Mouse (Mus musculus) frontal cortex, postnatal 25 days (tissue): ENCODE measurements at regions not wholly inside any gene's neighbourhood (a gene's known extent, or its start where the extent isn't known, plus 50 kb on each side); places are given as distances from the start of the nearest gene placed in this dataset.

Experiments
- DNase-seq, 2 experiments: peaks; one replicate each; pipeline ENCODE4 v3.0.0; 2022; ENCODE audit warnings: low spot score in 2 of 2

- no peak for DNase-seq
Measured at GRCm38 (mm10) chr15:56139451-56139850, 1338.0 kb downstream of the Slc22a22 start.

- DNase-seq, result no peak
Measured at GRCm38 (mm10) chr15:56136420-56136970, 1340.9 kb downstream of the Slc22a22 start.

DNA sequence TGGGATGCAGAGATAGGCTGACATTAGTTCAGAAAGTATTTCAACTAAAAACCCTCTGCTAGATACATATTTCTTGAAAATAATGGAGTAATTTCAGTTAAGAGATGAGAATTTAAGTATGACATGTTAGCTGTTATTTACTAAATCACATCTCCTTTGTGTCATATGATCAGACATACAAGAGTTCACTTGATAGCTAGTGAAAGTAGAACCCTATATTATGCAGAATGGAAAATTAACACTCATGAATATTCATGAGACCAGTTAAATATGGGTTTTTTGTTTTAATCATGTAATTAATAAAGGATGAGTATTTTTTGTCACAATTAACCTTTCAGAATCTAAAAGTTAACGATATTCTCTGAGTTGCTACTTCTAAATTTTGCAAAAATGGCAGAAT is 1349.4 kb downstream of the Slc22a22 start:
- no peak for DNase-seq

- DNase-seq, result no peak
Measured at GRCm38 (mm10) chr15:56119287-56120065, 1357.9 kb downstream of the Slc22a22 start.

GRCm38 (mm10) chr15:56108313-56108712 is 1369.1 kb downstream of the Slc22a22 start:
- DNase-seq, result no peak

DNA sequence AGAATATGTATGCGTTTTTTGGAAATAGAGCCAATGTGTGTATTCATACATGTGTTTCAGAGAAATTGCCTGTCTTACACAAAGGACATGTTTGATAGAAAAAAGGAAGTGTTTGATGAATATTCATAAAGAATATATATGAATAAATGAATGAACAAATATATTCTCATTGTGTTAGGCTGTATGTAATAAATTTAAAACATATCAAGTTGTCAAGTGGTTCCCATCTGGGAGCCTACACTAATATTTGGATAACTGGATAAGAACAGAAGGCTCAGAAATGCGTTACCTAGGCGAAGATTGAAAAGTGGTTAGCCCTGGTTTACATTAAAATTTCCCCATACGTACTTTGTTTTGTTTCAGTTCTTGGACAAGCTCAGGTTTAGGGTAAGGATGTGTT is 1369.7 kb downstream of the Slc22a22 start:
- no peak for DNase-seq

DNA sequence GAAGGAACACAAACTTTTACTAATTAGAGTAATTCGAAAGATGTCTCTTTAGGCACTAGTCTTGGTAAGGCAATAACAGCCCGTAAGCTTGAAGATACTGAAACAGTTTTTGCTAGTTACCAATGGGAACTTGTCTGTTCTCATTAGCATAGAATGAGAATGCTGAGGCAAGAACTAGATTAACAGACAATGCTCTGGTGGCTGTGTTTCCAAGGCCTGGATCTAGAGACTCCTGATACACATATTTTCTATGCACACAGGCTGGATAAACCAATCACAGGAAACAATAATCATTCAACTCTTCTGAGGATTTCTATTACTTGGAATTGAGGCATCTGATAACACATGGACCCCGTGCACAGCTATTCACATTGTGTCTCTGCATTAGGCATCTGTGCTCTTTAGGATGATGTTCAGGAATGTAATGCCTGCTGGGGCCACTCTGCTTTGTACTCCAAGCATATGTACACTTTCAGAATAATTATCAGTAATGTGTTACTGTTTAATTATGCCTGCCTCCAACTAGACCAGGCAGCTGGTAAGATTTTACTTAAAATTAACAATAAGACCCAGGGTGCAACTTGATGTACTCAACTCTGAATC is 1377.2 kb downstream of the Slc22a22 start:
- no peak for DNase-seq

- no peak for DNase-seq
Measured at GRCm38 (mm10) chr15:56077838-56078567, 1399.4 kb downstream of the Slc22a22 start.

- DNase-seq, result no peak
Measured at GRCm38 (mm10) chr15:56077081-56077480, 1400.3 kb downstream of the Slc22a22 start.

GRCm38 (mm10) chr15:56076680-56077079 is 1400.7 kb downstream of the Slc22a22 start:
- no peak for DNase-seq

- no peak for DNase-seq
Measured at GRCm38 (mm10) chr15:56069511-56069910, 1407.9 kb downstream of the Slc22a22 start.

- DNase-seq, result no peak
Measured at GRCm38 (mm10) chr15:56067214-56067613, 1410.2 kb downstream of the Slc22a22 start.

GRCm38 (mm10) chr15:56066540-56066939 is 1410.9 kb downstream of the Slc22a22 start:
- DNase-seq, result no peak

- no peak for DNase-seq
Measured at GRCm38 (mm10) chr15:56065872-56066534, 1411.4 kb downstream of the Slc22a22 start.

DNA sequence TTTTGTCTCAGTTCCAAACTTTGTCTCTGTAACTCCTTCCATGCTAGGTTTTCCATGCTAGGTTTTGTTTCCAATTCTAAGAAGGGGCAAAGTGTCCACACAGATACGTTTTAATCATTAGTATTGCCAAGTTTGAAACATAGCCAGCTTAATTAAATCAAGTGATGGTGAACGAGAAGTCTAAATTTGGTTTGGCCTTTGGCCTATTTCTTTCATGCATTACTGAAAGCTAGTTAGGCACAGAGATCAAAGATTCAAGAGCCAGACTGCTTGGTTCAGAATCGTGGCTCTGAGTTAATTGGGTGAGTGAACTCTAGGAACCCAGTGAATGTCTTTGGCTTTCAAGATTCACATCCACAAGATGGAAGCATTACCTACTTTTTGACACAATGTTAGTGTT is 1414.8 kb downstream of the Slc22a22 start:
- no peak for DNase-seq

- no peak for DNase-seq
Measured at GRCm38 (mm10) chr15:56061326-56061725, 1416.1 kb downstream of the Slc22a22 start.

DNA sequence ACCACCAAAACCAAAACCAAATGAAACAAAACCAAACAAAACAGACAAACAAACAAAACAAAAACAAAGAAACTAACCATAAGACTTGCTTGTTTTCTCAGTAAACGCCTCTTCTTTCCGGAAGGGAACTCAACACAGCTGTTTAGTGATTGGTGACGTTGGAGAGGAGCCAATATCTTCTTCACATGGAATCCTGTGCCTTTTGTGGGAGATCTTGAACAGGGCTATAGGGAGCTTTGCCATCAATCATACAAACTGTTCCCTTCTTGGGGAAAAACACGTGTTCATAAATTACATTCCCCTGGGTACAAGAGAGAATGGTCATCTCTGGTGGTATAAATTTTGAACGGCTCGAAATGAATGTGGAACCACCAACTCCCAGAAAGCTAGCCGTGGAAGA is 1426.7 kb downstream of the Slc22a22 start:
- DNase-seq, result no peak

DNA sequence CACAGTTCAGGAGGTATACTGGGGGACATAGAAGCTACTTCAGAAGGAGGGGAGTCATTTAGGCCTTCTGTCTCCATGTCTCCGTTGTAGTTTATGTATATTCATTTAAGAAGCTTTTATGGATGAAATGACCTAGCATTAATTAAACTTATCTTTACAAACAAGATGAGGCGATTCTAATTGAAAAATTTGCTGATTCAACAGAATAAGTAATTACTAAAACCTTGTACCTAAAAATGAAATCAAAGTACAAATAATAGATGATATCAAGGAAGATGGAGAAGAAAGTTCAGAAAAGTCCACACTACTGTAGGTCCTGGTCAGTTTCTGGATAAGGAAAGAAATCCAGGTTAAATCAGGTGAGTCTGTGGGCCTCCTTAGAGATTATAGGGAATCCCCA is 1429.6 kb downstream of the Slc22a22 start:
- no peak for DNase-seq

GRCm38 (mm10) chr15:56046679-56047532 is 1430.5 kb downstream of the Slc22a22 start:
- peak; percentile 64 to 66 for DNase-seq

DNA sequence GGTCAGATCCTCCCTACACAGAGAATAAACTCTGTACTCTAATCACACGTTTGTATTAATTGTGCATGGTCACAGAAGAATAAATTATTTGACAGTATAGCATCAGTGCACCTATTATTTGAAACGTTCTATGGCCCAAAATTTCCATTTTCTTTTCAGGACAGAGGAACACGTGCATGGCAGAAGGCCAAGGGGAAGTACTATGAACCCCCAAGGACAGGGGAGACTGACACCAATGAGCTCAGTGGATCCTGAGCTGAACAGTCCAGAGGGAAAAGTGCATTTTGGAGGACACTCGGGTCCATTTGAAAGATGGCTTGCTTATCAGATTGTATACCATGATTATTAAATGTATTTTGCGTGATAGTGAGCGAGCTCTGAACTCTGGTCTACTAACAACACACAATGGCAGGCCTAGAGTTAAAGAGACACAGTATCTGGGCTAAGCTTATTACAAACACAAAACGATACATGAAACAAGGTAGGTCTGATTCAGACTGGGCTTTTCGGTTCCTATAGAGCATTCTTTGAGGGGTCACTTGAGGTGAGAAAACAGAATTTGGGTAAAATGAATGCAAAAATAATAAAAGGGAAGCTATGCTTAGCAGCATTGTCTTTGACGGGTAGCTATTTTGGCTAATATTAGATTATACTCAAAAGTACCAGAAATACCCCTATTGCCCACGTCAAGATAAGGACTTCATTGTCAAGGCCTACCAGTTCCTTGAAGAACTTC is 1431.7 kb downstream of the Slc22a22 start:
- DNase-seq, result no peak
